Mouse (Mus musculus): ENCODE measurements around the gene Ppm1j.

GRCm38 (mm10) chr3:104791671-104792070, 10.8 kb downstream of the Ppm1j start:
- TF ChIP-seq CTCF (IDR thresholded peaks at IDR 0.05; ENCODE audit: low read depth) = no peak
- TF ChIP-seq EP300 (IDR thresholded peaks at IDR 0.05; ENCODE audit: low read depth) = no peak
